9 mouse cellular contexts compared by ENCODE assay signal in genomic region chr3:121700364-121700952, GRCm38 (mm10). TPM values are rescaled to one million over a fixed set of nuclear protein-coding genes. Genes with fewer than 3 reads are reported as not detected.
DNase-seq lines count a peak whose midpoint lies in the region; ATAC-seq lines count a peak whose summit lies in the region.
"Had no signal": no experiment of that assay in that cellular context is flagged by ENCODE, and none has a peak within 500 bp of the region (broad histone marks: within the 10 kb centered on the region; RNA-seq: fewer than 3 reads in every experiment).

No protein-coding gene starts in this region.

- peak overlapping the region; percentile 11; the same call in 1 of the 2 replicates for H3K4me2 ChIP-seq in forebrain, embryonic 11.5 days (ENCODE audit: low read depth, low read length, severe bottlenecking)
- peak overlapping the region; percentile 29 for H3K4me2 ChIP-seq in neural tube, embryonic 14.5 days (ENCODE audit: low read depth, low read length)

- peak; percentile 98 for ATAC-seq in forebrain, embryonic 11.5 days (replicated peaks; ENCODE audit: low FRiP score)
- ATAC-seq in neural tube, embryonic 14.5 days (ENCODE audit: low read depth): peak; percentile 90

- no peaks in the 10 kb centered on the region for H3K9me3 ChIP-seq in forebrain, embryonic 11.5 days (ENCODE audit: control insufficient read depth, low read length)
- no peaks in the 10 kb centered on the region for H3K9me3 ChIP-seq in neural tube, embryonic 14.5 days (ENCODE audit: control insufficient read depth, low read length)

- H3K4me3 ChIP-seq in forebrain, embryonic 11.5 days (ENCODE audit: low read depth, low read length): no peak overlapping the region
- H3K4me3 ChIP-seq in neural tube, embryonic 14.5 days (ENCODE audit: low read depth, low read length): 0 out of 2 replicates have a peak overlapping the region, but pooled peaks have one; percentile 3

- peak overlapping the region; percentile 90 for H3K27ac ChIP-seq in forebrain, embryonic 11.5 days (ENCODE audit: low read depth, low read length)
- H3K27ac ChIP-seq in neural tube, embryonic 14.5 days (ENCODE audit: low read depth, low read length): peak overlapping the region; percentile 88

- H3K27me3 ChIP-seq in forebrain, embryonic 11.5 days (ENCODE audit: control insufficient read depth, insufficient read depth, low read length): no peaks in the 10 kb centered on the region
- no peaks in the 10 kb centered on the region for H3K27me3 ChIP-seq in neural tube, embryonic 14.5 days (ENCODE audit: control insufficient read depth, insufficient read depth, low read length)

- H3K9ac ChIP-seq in forebrain, embryonic 11.5 days (ENCODE audit: low read length): no peak overlapping the region; the same call in 1 of the 2 replicates
- no peak overlapping the region for H3K9ac ChIP-seq in neural tube, embryonic 14.5 days (replicated peaks; ENCODE audit: low read depth, low read length)

- H3K4me1 ChIP-seq in forebrain, embryonic 11.5 days (replicated peaks; ENCODE audit: control insufficient read depth, insufficient read depth, low read length): peaks cover 17% of the 10 kb centered on the region
- H3K4me1 ChIP-seq in neural tube, embryonic 14.5 days (ENCODE audit: control insufficient read depth, insufficient read depth, low read length): peaks cover 17% of the 10 kb centered on the region

- DNase-seq in heart, adult 11 months: peak; percentile 64
- no peak for DNase-seq in heart, postnatal 4 days
- DNase-seq in forebrain, embryonic 11.5 days (ENCODE audit: low spot score): peak; percentile 79
- DNase-seq in layer of hippocampus, postnatal 25 days (ENCODE audit: extremely low spot score in 1 of 2, low spot score in 1 of 2): peak; percentile 32 to 54
- no peak for DNase-seq in gastrocnemius, adult 8-10 months (ENCODE audit: low spot score in 2 of 2)
- no peak for DNase-seq in T-cell, adult 2 months (ENCODE audit: low spot score)
- no peak for DNase-seq in B cell, adult 2 months

- H3K36me3 ChIP-seq in forebrain, embryonic 11.5 days (ENCODE audit: control insufficient read depth, insufficient read depth, low read length): no peaks in the 10 kb centered on the region
- no peaks in the 10 kb centered on the region for H3K36me3 ChIP-seq in neural tube, embryonic 14.5 days (ENCODE audit: control insufficient read depth, insufficient read depth, low read length)

- WGBS in forebrain, embryonic 11.5 days: 12% methylated on average over 8 of the region's 8 CpGs
- WGBS in neural tube, embryonic 14.5 days: 13% methylated on average over 8 of the region's 8 CpGs

RNA-seq across cellular contexts. Expression of gene F3, which starts 22.9 kb away (rescaled TPM):
- 10 to 100 TPM; 13.4 to 18.1 TPM for total RNA-seq in heart, postnatal 4 days (2021)
- polyA plus RNA-seq in forebrain, embryonic 11.5 days (2014; fragmentation: Nextera tagmentation; extraction: Ambion mirVana): 8.0 and 9.2 TPM in 2 replicates
- 10 to 100 TPM; 46.4 to 55.8 TPM for total RNA-seq in layer of hippocampus, postnatal 25 days (2021)
- polyA plus RNA-seq in neural tube, embryonic 14.5 days (2014; fragmentation: Nextera tagmentation; extraction: Ambion mirVana): 7.1 and 7.8 TPM in 2 replicates
- 1 to 10 TPM; 2.9 to 4.3 (median 3.6) TPM for total RNA-seq in gastrocnemius, adult 8-10 months (2022)

RNA-seq across cellular contexts. Expression of gene 4930432M17Rik, which starts 29.9 kb away (rescaled TPM):
- total RNA-seq in heart, postnatal 4 days (2021): not detected
- polyA plus RNA-seq in forebrain, embryonic 11.5 days (2014; fragmentation: Nextera tagmentation; extraction: Ambion mirVana): not detected in 2 replicates
- total RNA-seq in layer of hippocampus, postnatal 25 days (2021): not detected
- not detected in 2 replicates for polyA plus RNA-seq in neural tube, embryonic 14.5 days (2014; fragmentation: Nextera tagmentation; extraction: Ambion mirVana)
- not detected for total RNA-seq in gastrocnemius, adult 8-10 months (2022)
- polyA plus RNA-seq: limb, embryonic 11.5 days had no signal

Comparison
In these comparisons a context has a peak if more than half of its experiments do, and no peak if none do; other contexts are left out.
1. DNase-seq: peak in heart, adult 11 months (single experiment), forebrain, embryonic 11.5 days (single experiment) and layer of hippocampus, postnatal 25 days (2 of 2); none in heart, postnatal 4 days (single experiment), gastrocnemius, adult 8-10 months (0 of 2), T-cell, adult 2 months (single experiment) and B cell, adult 2 months (0 of 2).